Mouse (Mus musculus): ENCODE measurements around the gene Oma1.

Gene Oma1

DNA sequence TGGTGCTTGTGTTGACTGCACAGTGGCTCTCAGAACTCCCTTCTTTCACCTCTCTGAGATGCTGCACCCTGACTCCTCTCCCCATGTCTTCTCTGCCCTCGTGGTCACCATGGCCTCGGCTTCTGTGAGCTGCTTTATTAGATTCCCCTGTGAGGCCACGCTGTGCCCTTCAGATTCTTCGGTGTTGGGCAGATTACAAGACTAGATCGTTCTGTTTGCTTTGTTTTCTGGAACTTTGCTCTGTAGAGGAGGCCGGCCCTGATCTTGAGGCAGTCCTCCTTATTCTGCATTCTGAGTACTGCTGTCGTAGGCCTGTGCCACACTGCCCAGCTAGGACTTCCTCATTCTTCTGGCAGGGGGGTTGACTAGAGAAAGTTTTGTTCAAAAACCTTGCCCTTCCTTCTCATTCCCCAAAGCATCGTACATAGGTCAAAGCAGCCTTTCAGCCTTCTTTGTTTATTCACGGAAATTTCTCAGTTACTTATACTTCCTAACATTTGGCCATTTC, 45.4 kb downstream of the Oma1 start:
- no peak for DNase-seq (ENCODE audit: low spot score)

- no peak for DNase-seq (ENCODE audit: low spot score)
Observed at GRCm38 (mm10) chr4:103382171-103382570, 68.6 kb downstream of the Oma1 start.

DNA sequence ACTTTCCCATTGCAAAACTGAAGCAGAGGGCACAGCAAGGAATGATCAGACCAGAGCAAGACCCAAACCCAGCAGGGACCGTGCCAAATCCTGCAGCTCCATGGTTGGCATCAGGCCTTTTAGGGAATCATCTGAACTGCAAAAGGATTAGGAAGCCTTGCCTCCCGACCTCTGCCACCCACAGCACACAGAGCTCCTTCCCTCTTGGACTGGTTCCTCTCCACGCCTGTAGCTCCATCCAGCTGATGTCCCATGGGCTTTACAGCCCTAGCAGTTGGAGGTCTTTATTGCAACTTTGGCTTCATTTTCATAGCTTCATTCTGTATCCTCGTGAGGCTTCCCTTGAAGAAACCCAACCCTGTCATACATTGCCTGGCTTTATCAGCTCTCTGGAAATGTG, 71.4 kb downstream of the Oma1 start:
- DNase-seq (ENCODE audit: low spot score), result no peak

DNA sequence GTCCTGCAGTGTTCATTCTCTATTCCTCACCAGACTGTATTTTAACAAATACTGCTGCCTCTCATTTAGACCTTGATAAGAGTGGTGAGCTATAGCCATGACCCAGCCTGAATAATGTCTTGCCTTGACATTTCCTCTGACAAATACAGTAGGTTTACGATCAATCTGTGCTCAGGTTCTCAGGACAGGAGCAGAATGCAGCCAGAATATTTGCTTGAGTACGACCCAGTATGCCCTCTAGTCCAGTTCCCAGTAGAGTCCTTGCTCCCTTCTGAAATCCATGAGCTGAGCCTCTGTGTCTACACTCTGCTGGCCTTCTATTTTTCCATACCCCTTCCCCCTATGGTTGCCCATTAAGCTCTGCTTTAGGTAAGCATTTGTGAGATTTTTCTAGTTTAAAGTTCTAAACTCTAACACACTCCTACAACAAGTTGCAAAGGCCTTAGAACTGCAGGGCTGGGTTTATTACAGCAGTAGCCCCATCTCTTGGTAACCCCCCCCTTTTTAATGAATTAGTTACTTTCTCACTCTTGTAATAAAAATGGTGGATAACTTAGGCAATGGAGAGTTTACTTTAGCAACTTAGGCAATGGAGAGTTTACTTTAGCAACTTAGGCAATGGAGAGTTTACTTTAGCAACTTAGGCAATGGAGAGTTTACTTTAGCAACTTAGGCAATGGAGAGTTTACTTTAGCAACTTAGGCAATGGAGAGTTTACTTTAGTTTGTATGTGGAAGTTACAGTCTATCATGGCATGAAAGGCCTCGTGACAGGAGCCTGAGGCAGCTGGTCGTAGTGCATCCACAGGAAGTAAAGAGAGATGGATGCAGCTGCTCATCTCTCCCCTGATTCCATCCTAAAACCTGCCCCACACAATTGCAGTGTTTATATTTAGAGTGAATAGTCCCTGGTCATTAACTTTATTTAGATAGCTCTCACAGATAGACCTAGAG, 72.5 kb downstream of the Oma1 start:
- no peak for DNase-seq (ENCODE audit: low spot score)

DNA sequence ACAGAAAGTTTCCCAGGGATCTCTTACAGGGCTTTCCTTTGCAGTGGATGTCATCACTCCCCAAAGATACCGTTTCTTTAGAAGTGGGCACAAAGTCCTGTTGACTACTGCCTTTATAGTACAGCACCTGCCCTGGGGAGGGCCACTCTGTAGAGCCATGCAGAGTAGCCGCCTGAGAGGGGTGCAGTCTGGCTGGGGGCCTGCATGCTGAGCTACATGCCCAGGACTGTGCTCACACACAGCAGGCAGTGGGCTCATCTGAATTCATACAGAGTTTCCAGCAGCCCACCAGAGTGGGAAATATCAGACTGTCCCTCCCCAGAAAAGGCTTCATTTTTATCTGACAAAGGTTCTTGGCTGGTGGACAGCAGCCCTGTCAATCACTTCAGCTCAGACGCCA, 73.7 kb downstream of the Oma1 start:
- no peak for DNase-seq (ENCODE audit: low spot score)

DNA sequence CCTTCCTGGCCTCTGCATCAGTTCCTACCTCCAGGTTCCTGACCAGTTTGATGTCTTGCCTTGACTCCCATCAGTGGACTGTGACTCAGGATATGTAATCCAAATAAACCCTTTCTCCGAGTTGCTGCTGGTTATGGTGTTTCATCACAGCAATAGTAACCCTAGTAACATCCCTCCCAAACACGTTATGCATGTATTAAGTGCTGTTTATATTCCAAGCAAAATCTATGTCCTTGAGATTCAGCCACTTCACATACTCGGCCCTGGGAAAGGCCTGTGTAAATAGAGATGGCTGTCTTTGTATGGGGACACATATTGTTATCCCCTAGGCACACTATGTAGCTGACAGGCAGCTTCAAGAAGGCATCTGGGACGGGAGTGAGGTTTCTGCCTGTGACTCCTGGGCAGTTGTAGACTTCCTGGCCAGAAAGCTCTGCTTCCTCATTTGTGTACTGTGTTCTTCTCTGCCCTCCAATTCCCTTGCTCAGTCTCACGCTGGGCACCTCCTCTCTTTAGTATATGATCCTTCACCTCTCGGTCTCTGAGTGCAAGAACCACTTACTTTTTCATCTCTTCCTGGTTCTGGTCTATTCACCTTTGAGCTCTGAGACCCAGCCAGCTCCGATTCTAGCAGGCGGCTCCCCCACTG, 75.0 kb downstream of the Oma1 start:
- no peak for DNase-seq (ENCODE audit: low spot score)

GRCm38 (mm10) chr4:103389583-103389982, 76.0 kb downstream of the Oma1 start:
- no peak for DNase-seq (ENCODE audit: low spot score)

- no peak for DNase-seq (ENCODE audit: low spot score)
Observed at GRCm38 (mm10) chr4:103390499-103390898, 76.9 kb downstream of the Oma1 start.

- DNase-seq (ENCODE audit: low spot score), result no peak
Observed at GRCm38 (mm10) chr4:103395066-103395465, 81.5 kb downstream of the Oma1 start.

- DNase-seq (ENCODE audit: low spot score), result no peak
Observed at GRCm38 (mm10) chr4:103395905-103396304, 82.3 kb downstream of the Oma1 start.

GRCm38 (mm10) chr4:103396876-103397275, 83.3 kb downstream of the Oma1 start:
- no peak for DNase-seq (ENCODE audit: low spot score)

DNA sequence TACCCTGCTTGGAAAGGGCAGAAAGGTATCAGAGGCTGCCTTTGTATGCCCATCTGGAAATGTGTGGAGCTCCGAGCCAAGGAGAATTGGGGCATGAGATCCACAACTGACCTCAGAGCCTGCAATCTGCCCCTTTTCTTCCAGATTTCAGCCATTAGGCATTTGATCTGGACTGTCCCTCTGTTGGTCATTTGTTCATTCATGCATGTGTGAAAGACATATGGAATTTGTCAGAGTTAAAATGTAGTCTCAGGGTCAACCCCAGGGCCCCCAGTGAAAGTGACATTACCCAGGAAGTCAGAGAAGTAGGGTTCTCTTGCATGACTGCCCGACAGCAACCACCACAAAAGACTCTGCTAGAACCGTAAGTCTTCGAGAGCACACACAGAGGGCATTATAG, 89.0 kb downstream of the Oma1 start:
- no peak for DNase-seq (ENCODE audit: low spot score)

DNA sequence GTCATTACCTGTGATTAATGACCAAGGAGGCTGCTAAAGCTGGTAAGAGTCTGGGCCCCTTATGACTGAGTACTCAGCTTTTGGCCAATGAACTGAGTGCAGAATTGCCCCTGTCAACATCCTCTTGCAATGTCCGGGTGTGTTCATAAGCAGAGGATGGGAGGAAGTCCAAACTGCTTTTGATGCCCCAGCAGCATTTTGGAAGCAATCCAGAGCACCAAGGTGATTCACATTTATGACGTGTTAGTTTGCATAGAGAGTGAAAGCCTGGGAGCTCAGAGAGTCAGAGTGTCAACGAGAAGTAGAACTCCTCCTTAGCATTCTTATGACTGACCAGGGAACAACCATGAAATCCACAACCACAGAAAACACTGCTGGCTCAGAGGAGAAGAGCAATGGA, 91.7 kb downstream of the Oma1 start:
- no peak for DNase-seq (ENCODE audit: low spot score)

GRCm38 (mm10) chr4:103410217-103410799, 96.7 kb downstream of the Oma1 start:
- DNase-seq (ENCODE audit: low spot score), result no peak
